Mouse (Mus musculus) cerebellum, postnatal 10 days (tissue): ENCODE results near the gene Gm29554.
"Not testable (repeated sequence)": the region's sequence is repeated elsewhere in the genome, so short reads cannot be mapped to it uniquely, and the experiment has no call there.

ENCODE experiments used
- DNase-seq, 2 experiments: peaks; one replicate each; pipeline ENCODE4 v3.0.0; 2021; ENCODE audit warnings: mixed read lengths in 2 of 2

Gm29554 gene

DNA sequence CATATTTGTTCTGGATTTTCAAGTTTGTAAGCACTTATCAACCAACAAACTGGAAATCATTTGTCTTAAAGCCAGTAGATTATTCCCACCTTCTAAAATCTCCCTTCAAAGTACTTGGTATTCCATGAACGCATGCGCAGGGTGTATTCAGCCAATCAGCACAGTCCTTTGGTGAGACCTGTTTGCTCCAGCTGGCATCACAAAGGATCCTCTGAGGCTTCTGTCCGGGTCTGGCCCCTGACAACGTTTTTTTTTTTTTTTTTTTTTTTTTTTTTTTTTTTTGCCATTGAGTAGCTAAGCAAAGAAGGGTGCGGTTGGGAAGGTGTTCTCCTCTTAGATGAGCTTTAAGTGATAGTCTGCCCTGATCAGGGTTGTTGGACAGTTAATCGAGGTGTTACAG, at the start of gene Gm29554:
Gene Gm29554, plus strand, starts transcription at position 301 of the 400 bp plus-strand sequence.
- DNase-seq, result not testable (repeated sequence)
